Mouse (Mus musculus) Patski (cell line): ENCODE data around the gene Myl9. TPM values are rescaled to one million over a fixed set of nuclear protein-coding genes. Genes with fewer than 3 reads are reported as not detected.

Source experiments
- ATAC-seq: fragments of 100-300 bp; one replicate; pipeline ENCODE4 v1.8.0; 2021
- CTCF ChIA-PET: fragments of 350-600 bp; sonication (Branson Sonifier 250); formaldehyde crosslinking; loops from one replicate; lab custom pipeline; 2022; ENCODE audit warnings: inconsistent platforms; lab: Charles Lee
- POLR2A ChIA-PET: fragments of 350-600 bp; sonication (Branson Sonifier 250); formaldehyde crosslinking; loops from one replicate; lab custom pipeline; 2022; ENCODE audit warnings: antibody characterized with exemption, inconsistent platforms; lab: Charles Lee
- DNase-seq: peaks from one replicate; pipeline ENCODE4 v3.0.0-alpha.2; 2011; ENCODE audit warnings: low read depth, low spot score
- H3K27me3 ChIP-seq: fragments of 371-371 bp; one replicate; pipeline ENCODE4 v1.5.1; 2021
- CTCF ChIP-seq: fragments of 100-300 bp; IDR thresholded peaks from one replicate; pipeline ENCODE4 v1.5.1; 2021
- in situ Hi-C: fragments of 300-500 bp; cut with MboI; formaldehyde crosslinking; loops from 3 replicates; pipeline ENCODE4 v1.11.1; 2018; ENCODE audit warnings: low pct_unique_long_range_greater_than_20kb, mixed read lengths
- polyA plus RNA-seq: library from polyadenylated mRNA; unstranded; gene quantifications from one replicate; pipeline ENCODE4 v1.2.3, GENCODE M21; 2021

Myl9 gene
- polyA plus RNA-seq, 1 experiment from 2014 or later = 38.7 TPM

DNA sequence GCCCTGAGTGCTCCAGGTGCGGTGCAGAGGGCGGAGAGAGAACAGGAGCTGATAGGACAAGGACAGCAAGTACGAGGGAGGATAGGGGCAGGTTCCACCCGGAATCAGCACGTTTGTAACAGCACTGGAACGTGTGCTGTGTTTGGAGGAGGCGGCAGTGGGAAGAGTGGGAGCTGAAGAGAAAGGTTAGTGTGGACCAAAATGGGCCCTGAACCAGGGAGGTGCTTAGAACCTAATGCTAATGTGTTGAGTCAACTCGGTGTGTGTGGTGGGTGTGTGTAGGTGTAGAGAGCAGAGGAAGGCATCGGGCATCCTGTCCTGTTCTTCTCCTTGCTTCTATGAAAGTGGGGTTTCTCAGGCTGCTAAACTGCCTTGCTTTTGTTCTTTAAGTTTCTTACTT lies 34.0 kb upstream of the Myl9 start:
- in situ Hi-C loops = no loop called here
- CTCF ChIA-PET = no interaction called here
- POLR2A ChIA-PET = no interaction called here
- no peak for ATAC-seq
- no peaks in the 10 kb centered on the region for H3K27me3 ChIP-seq
- TF ChIP-seq CTCF = no peak
- DNase-seq = no peak

DNA sequence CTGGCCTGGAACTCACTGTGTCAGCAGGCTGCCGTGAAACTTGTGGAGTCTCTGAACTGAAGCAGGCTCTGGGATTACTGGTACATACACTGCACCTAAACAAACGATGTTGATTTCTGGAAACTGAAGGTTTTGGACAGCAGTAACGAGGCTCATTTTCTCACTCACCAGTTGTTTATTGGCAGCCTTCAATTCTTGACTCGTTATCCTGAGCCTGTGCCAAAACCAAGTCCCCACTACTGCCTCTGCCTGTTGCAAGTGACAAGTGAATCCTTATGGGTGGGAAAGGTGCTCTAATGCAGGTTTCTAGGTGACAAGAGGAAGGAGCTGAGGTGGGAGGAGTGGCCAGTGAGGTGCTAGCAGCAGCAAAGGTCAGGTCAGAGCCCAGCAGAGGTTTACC lies 33.2 kb upstream of the Myl9 start:
- in situ Hi-C loops = no loop called here
- POLR2A ChIA-PET = no interaction called here
- TF ChIP-seq CTCF = no peak
- H3K27me3 ChIP-seq = no peaks in the 10 kb centered on the region
- DNase-seq (no peak), ATAC-seq (no peak)
- CTCF ChIA-PET = no interaction called here

DNA sequence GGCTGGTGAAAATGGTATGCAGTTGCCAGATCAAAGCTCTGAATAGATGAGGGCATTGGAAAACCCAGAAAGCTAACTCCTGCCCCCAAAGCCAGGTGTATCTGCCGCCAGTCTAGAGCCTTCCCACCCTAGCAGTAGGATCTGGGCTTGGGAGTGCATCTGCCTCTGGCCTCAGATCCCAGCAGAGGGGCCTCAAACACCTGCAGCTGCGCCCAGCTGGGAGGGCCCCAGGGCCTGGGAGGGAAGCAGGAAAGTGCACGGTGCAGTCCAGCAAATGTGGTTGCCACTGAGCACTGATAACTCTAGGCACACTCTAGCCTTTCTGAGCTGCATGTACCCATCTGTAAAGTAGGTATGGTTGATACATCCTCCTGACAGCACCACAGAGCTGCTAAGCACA lies 32.0 kb upstream of the Myl9 start:
- no peak for ATAC-seq
- no peak for DNase-seq
- no peaks in the 10 kb centered on the region for H3K27me3 ChIP-seq
- no peak for TF ChIP-seq CTCF
- POLR2A ChIA-PET = no interaction called here
- in situ Hi-C loops = no loop called here
- CTCF ChIA-PET = interaction anchor here (0.7 to 1.1 kb wide), 2 partner anchors 15 kb away, joined by 3 read pairs; no protein-coding TSS in a partner anchor

DNA sequence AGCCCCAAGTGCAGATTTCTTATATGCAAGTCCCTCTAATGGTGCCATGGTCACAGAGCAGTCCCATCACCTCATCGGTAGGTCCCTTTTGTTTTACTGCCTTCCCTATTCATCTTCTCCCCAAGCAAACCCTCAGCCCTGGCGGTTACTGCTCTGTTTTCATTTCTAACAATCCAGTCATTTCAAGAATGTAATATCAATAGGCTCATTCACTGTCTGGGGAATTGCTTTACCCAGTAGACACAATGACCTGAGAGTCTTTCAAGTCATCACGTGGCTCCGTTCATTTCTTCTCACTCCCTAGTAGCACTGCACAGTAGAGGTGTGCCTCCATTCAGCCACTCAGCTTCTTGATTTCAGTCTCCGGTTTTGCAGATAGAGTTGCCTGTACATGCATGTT lies 30.8 kb upstream of the Myl9 start:
- ATAC-seq (no peak), DNase-seq (no peak)
- in situ Hi-C loops = no loop called here
- ChIA-PET CTCF (no interaction called here), POLR2A (no interaction called here)
- no peaks in the 10 kb centered on the region for H3K27me3 ChIP-seq
- TF ChIP-seq CTCF = no peak

DNA sequence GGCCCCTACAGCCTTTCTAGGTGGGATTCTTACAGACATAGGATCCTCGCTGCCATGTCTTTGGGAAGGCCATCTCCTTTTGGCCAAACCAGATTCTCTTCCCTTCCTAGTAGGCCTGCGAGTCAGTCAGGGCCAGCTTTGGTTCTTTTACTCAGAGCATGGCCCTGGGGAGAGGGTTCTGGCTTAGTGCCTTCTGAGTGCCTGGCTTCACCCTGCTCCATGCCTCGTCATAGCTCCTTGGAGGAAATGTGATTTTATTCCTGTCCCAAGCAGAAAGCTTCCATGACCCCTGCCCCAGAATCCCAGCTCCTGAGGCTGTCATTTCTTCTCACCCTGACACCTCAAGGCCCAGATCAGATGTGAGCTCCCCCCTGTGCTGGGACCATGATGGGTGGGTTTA lies 27.9 kb upstream of the Myl9 start:
- H3K27me3 ChIP-seq = no peaks in the 10 kb centered on the region
- ChIA-PET CTCF (no interaction called here), POLR2A (no interaction called here)
- no peak for TF ChIP-seq CTCF
- in situ Hi-C loops = no loop called here
- ATAC-seq = no peak
- DNase-seq = no peak

DNA sequence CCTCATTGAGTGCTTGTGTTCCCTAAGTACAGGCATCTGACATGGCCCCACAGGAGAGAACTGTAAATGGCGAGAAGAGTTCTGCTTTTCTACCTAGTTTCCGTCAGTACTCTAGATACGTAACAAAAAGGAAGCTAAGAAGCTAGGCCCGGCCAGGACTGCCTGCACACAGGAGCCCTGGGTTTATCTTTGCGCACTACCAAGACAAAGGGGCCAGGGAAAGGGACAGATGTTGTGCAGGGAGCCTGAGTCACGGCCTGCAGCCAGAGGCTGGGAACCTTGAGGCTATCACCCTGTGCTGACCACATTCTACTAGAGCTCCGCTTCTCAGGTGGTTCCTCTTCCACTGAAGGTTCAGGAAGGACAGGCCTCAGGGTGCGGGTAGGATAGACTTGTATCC lies 25.5 kb upstream of the Myl9 start:
- TF ChIP-seq CTCF = no peak
- ChIA-PET CTCF (interaction anchor here (1.3 kb wide), 1 partner anchor 26 kb away, joined by 3 read pairs; no protein-coding TSS in a partner anchor), POLR2A (no interaction called here)
- no peak for ATAC-seq
- no peak for DNase-seq
- in situ Hi-C loops = no loop called here
- no peaks in the 10 kb centered on the region for H3K27me3 ChIP-seq

DNA sequence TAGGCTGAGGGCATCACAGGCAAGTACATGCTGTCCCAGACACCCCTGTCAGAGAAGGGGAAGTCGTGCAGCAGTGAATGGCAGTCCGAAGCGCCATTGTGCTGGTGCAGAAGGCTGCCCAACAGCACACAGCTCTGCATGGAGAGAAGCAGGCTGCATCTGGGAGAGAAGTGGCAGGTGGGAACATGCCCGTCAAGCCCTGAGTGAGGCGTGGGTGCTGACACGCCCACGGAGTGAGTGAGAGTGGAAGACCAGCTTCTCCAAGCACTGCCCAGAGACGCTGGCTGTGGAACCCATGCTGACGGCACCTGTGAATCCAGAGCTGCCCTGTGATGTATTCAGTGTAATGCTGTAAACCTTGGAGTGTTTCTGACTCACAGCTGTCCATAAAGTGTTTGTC lies 18.3 kb upstream of the Myl9 start:
- POLR2A ChIA-PET = no interaction called here
- DNase-seq (no peak), ATAC-seq (no peak)
- CTCF ChIA-PET = no interaction called here
- in situ Hi-C loops = no loop called here
- no peak for TF ChIP-seq CTCF
- H3K27me3 ChIP-seq = no peaks in the 10 kb centered on the region

DNA sequence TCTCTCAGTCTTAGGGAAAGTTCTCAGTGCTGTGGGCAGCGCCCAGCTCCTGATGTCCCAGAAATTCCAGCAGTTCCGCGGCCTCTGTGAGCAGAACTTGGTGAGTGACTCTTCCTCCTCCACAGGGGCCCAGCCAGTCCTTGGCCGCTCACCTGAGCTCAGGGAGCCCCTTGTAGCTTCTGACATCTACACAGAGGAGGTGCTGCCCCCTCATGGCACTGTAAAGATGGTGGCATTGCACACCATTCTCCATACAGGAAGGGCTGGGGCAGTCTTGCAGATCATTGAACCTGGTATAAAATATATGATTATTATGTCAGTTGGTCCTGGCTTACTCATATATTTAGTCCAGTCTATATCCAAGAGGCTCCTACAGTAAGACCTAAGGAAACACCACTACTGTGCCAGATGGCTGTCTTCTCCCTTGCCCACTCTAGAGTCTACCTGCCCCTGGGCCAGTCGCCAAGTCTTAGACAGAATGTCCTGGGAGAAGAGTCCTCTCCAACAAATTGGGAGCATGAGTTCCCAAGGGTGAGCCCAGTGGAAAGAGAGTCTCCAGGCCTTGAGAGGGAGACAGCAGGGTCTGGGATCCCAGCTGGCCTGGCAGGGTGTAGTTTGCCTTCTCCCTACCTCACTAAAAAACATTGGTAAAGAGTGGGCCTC lies 14.2 kb upstream of the Myl9 start:
- no peak for DNase-seq
- CTCF ChIA-PET = interaction anchor here (1.4 kb wide), 1 partner anchor 39 kb away, joined by 7 read pairs; no protein-coding TSS in a partner anchor
- POLR2A ChIA-PET = interaction anchor here (0.6 kb wide), 1 partner anchor 138 kb away, joined by 4 read pairs; no protein-coding TSS in a partner anchor
- in situ Hi-C loops = no loop called here
- no peaks in the 10 kb centered on the region for H3K27me3 ChIP-seq
- TF ChIP-seq CTCF = no peak
- ATAC-seq = no peak

DNA sequence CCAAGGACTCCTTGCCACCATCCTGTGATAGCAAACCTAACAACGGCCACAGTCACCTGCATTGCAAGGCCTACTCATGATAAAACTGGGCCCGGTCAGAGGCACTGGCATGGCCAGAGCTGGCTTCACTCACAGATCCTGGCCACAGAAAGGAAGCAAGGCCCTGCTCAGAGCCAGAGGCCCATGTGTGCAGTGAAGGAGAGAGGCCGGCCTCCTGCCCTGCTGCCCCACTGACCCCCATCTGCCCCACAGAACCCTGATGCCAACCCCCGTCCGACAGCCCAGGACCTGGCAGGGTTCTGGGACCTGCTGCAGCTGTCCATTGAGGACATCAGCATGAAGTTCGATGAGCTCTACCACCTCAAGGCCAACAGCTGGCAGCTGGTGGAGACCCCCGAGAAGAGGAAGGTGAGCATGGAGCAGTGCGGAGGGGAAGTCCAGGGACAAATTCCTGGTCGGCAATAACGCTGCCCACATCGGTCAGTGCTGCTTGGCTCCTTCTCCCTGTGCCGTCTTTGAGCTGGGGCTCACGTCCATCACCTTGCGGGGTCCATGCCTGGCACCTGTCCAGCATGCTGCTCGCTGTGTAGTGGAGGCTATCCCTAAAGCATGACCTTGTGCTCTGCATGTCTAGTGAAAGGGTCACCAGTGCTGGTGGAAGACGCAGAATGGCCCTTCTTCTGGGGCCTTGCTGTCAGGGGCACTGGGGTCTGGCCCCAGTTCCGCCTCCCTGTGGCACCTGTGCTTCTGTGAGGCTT lies 13.5 kb upstream of the Myl9 start:
- ATAC-seq (no peak), DNase-seq (no peak)
- TF ChIP-seq CTCF = no peak
- no peaks in the 10 kb centered on the region for H3K27me3 ChIP-seq
- ChIA-PET CTCF (no interaction called here), POLR2A (no interaction called here)
- in situ Hi-C loops = no loop called here

DNA sequence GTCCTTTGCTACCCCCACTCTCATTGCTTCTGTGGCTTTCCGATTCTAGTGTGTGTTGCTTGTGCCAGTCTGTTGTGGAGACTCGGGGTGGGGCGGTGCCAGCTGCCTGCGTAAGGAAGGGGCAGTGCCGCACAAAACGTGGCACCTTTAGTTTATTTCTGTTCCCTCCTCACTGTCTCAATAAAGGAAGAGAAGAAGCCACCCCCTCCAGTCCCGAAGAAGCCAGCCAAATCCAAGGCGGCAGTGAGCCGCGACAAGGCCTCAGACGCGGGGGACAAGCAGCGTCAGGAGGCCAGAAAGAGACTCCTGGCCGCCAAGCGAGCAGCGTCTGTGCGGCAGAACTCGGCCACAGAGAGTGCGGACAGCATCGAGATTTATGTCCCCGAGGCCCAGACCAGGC lies 12.7 kb upstream of the Myl9 start:
- DNase-seq (no peak), ATAC-seq (no peak)
- no peak for TF ChIP-seq CTCF
- POLR2A ChIA-PET = no interaction called here
- CTCF ChIA-PET = no interaction called here
- in situ Hi-C loops = no loop called here
- H3K27me3 ChIP-seq = no peaks in the 10 kb centered on the region

DNA sequence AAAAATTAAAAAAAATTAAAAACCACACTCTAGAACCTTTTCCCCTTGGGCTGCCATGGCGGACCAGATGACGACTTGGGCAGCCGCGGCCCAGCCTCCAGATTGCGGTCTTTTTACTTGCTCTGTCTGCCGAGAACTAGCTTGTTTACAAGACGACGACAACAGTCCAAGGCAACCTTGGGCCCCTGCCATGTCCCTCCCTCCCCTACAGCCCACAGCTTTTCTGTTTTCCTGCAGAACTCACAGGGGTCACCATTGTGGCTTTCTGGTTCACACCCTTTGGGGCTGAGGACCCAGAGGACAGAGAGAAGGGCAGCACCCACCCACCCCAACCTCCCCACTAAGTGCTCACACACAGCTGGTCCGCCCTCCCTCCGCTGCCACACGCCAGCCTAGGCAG lies 12.1 kb upstream of the Myl9 start:
- no peak for DNase-seq
- TF ChIP-seq CTCF = no peak
- no peaks in the 10 kb centered on the region for H3K27me3 ChIP-seq
- no peak for ATAC-seq
- ChIA-PET CTCF (no interaction called here), POLR2A (no interaction called here)
- in situ Hi-C loops = no loop called here
